Mouse (Mus musculus) small intestine, adult 2 months (tissue): ENCODE measurements around the gene Ttc21a.

Source experiments
- CTCF ChIP-seq: fragments of 200-500 bp; IDR thresholded peaks from 2 replicates; pipeline ENCODE4 v1.5.1; 2012; ENCODE audit warnings: low read depth, mild to moderate bottlenecking, control low read depth, inconsistent platforms, low read length, moderate library complexity, mixed read lengths; ENCODE audit not compliant: insufficient replicate concordance, insufficient read length; ENCODE audit errors: extremely low read depth
- POLR2A ChIP-seq: fragments of 200-500 bp; IDR thresholded peaks from 2 replicates; pipeline ENCODE4 v1.6.1; 2012; ENCODE audit warnings: low read depth, mild to moderate bottlenecking, control low read depth, inconsistent platforms, low read length, moderate library complexity

- TF ChIP-seq POLR2A (no peak), CTCF (no peak)
These were observed 5.0 kb upstream of the Ttc21a start for GRCm38 (mm10) chr9:119932358-119932757.
